In genomic region chr16:24491486-24491758, GRCm38 (mm10) we compare ENCODE assay signal across 10 mouse cellular contexts.
A peak's percentile ranks its signal among the peaks of the same experiment; 100 is the strongest.
DNase-seq lines count a peak whose midpoint lies in the region; ATAC-seq and TF ChIP-seq lines count a peak whose summit lies in the region.
"Had no signal": no experiment of that assay in that cellular context is flagged by ENCODE, and none has a peak within 500 bp of the region (broad histone marks: within the 10 kb centered on the region; RNA-seq: fewer than 3 reads in every experiment).

No protein-coding gene starts in this region.

- peak overlapping the region; percentile 62; the same call in 1 of the 2 replicates for H3K27ac ChIP-seq in heart, embryonic 11.5 days (ENCODE audit: low read depth, low read length)
- H3K27ac ChIP-seq in kidney, embryonic 16.5 days (ENCODE audit: low read length): peak overlapping the region; percentile 47; the same call in 1 of the 2 replicates
- peak overlapping the region; percentile 91 for H3K27ac ChIP-seq in embryonic fibroblast, embryonic 13.5 days (ENCODE audit: insufficient read depth, low read length)
- H3K27ac ChIP-seq: macrophage had no signal

- no peaks in the 10 kb centered on the region for H3K27me3 ChIP-seq in heart, embryonic 11.5 days (ENCODE audit: control insufficient read depth, insufficient read depth, low read length)
- no peaks in the 10 kb centered on the region for H3K27me3 ChIP-seq in kidney, embryonic 16.5 days (ENCODE audit: insufficient read depth, low read length)

- WGBS in heart, embryonic 11.5 days (ENCODE audit: insufficient replicate concordance): 68% methylated on average over 2 of the region's 2 CpGs
- 52% methylated on average over 2 of the region's 2 CpGs for WGBS in kidney, embryonic 16.5 days

- peaks cover 81% of the 10 kb centered on the region for H3K4me1 ChIP-seq in heart, embryonic 11.5 days (ENCODE audit: control insufficient read depth, insufficient read depth, low read length)
- peaks cover 38% of the 10 kb centered on the region for H3K4me1 ChIP-seq in kidney, embryonic 16.5 days (ENCODE audit: insufficient read depth, low read length)
- peaks cover 57% of the 10 kb centered on the region for H3K4me1 ChIP-seq in embryonic fibroblast, embryonic 13.5 days (ENCODE audit: control insufficient read depth, insufficient read depth, low read length)

- no peak for TF ChIP-seq CTCF in embryonic fibroblast, embryonic 13.5 days (IDR thresholded peaks at IDR 0.05; ENCODE audit: borderline replicate concordance, insufficient read depth, low read length)

- DNase-seq in heart, postnatal 10 days: no peak
- no peak for DNase-seq in kidney, adult 8-10 months
- DNase-seq in Muller cell, postnatal 12 days (ENCODE audit: inconsistent ontology term): peak; percentile 65
- no peak for DNase-seq in urinary bladder, postnatal 10 days (ENCODE audit: low spot score)
- no peak for DNase-seq in spleen, postnatal 14 days (ENCODE audit: low spot score in 2 of 2)
- DNase-seq: adrenal gland, adult 8-10 months had no signal

- intact Hi-C loops in heart, postnatal 10 days (cut with DNase I): loop anchor here (5.0 kb wide), 1 partner anchor 504 kb away; the partner anchor contains the start of genes Bcl6 and Gm37419

- ATAC-seq in heart, embryonic 11.5 days (replicated peaks; ENCODE audit: insufficient number of reproducible peaks, low FRiP score, low TSS enrichment): no peak
- no peak for ATAC-seq in kidney, embryonic 16.5 days (ENCODE audit: low FRiP score, low TSS enrichment)

- no peak overlapping the region for H3K4me2 ChIP-seq in heart, embryonic 11.5 days
- H3K4me2 ChIP-seq in kidney, embryonic 16.5 days (replicated peaks; ENCODE audit: low read depth, low read length): no peak overlapping the region

- H3K9ac ChIP-seq in heart, embryonic 11.5 days (ENCODE audit: low read depth, low read length): peak overlapping the region; percentile 52
- no peak overlapping the region for H3K9ac ChIP-seq in kidney, embryonic 16.5 days (replicated peaks; ENCODE audit: low read length)

- H3K36me3 ChIP-seq in heart, embryonic 11.5 days (ENCODE audit: control insufficient read depth, insufficient read depth, low read length): no peaks in the 10 kb centered on the region
- H3K36me3 ChIP-seq in kidney, embryonic 16.5 days (ENCODE audit: insufficient read depth, low read length): no peaks in the 10 kb centered on the region

- H3K9me3 ChIP-seq in heart, embryonic 11.5 days (replicated peaks; ENCODE audit: control insufficient read depth, low read length): no peaks in the 10 kb centered on the region
- H3K9me3 ChIP-seq in kidney, embryonic 16.5 days (ENCODE audit: low read length): no peaks in the 10 kb centered on the region

- no peak for TF ChIP-seq POLR2A in embryonic fibroblast, embryonic 13.5 days (IDR thresholded peaks at IDR 0.05; ENCODE audit: low read depth, low read length)

- H3K4me3 ChIP-seq in heart, embryonic 11.5 days (ENCODE audit: low read depth, low read length): no peak overlapping the region
- no peak overlapping the region for H3K4me3 ChIP-seq in kidney, embryonic 16.5 days (ENCODE audit: low read length)
- H3K4me3 ChIP-seq in embryonic fibroblast, embryonic 13.5 days (ENCODE audit: insufficient read depth, low read length): no peak overlapping the region
